Mouse (Mus musculus) ES-Bruce4 (cell line): ENCODE data around the gene Ndufb5.

Experiments used
- CTCF ChIP-seq: IDR thresholded peaks from one replicate; pipeline ENCODE4 v1.8.1; 2011; ENCODE audit warnings: low read depth, low read length
- EP300 ChIP-seq: IDR thresholded peaks from 2 replicates; pipeline ENCODE4 v1.6.1; 2011; ENCODE audit warnings: low read depth, low read length; ENCODE audit not compliant: insufficient read depth
- POLR2A ChIP-seq: IDR thresholded peaks from one replicate; pipeline ENCODE4 v1.8.1; 2011; ENCODE audit warnings: low read length; ENCODE audit not compliant: insufficient read depth

DNA sequence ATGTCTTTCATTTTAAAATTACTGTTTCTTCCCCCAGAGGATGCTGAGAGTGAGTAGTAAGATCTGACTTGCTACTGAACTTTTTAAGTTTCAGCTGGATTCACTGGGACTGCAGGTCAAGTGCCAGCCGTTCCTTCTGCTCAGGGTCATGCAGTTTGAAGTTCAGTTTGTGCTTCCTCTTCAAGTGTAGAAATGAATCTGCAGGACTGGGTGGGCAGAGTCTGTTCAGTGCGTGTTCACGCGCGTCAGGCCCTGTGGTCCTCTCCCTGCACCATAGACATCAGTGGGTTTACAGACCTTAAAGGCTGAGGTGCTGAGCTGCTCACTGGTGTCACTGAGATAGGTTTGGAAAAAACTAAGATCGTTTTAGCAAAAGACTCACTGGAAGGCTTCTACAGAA, 8.2 kb downstream of the Ndufb5 start:
- TF ChIP-seq CTCF, result no peak
- TF ChIP-seq POLR2A, result no peak
- TF ChIP-seq EP300, result no peak
